Mouse (Mus musculus) layer of hippocampus, adult 8-10 months (tissue): ENCODE data around the gene Ift27. TPM values are rescaled to one million over a fixed set of nuclear protein-coding genes. Genes with fewer than 3 reads are reported as not detected.

ENCODE experiments used
- DNase-seq, 2 experiments: peaks; one replicate each; pipeline ENCODE4 v3.0.0; 2022; ENCODE audit warnings: low spot score in 2 of 2
- total RNA-seq, 4 experiments: library from RNA; stranded (reverse); gene quantifications; 2 replicates each; pipeline ENCODE4 v1.2.4; 2022

The Ift27 gene
- total RNA-seq, 4 experiments from 2014 or later: 20.4 to 29.8 (median 25.7) TPM

- DNase-seq: peak in 1 of 2 experiments; percentile 35
These were observed 1.5 kb downstream of the Ift27 start for GRCm38 (mm10) chr15:78172256-78172898.

- DNase-seq: no peak
These were observed 2.3 kb downstream of the Ift27 start for GRCm38 (mm10) chr15:78171651-78172050.

GRCm38 (mm10) chr15:78170708-78171107 is 3.2 kb downstream of the Ift27 start:
- DNase-seq: no peak

- peak in 1 of 2 experiments; percentile 54 for DNase-seq
These were observed 4.3 kb downstream of the Ift27 start for GRCm38 (mm10) chr15:78169566-78169965.

GRCm38 (mm10) chr15:78165292-78165691 is 8.6 kb downstream of the Ift27 start:
- DNase-seq: no peak

GRCm38 (mm10) chr15:78164466-78164865 is 9.4 kb downstream of the Ift27 start:
- DNase-seq: no peak

GRCm38 (mm10) chr15:78161946-78162345 is 12.0 kb downstream of the Ift27 start:
- no peak for DNase-seq

GRCm38 (mm10) chr15:78158335-78158734 is 15.6 kb downstream of the Ift27 start:
- DNase-seq: no peak

GRCm38 (mm10) chr15:78157824-78158223 is 16.1 kb downstream of the Ift27 start:
- DNase-seq: no peak

GRCm38 (mm10) chr15:78157330-78157729 is 16.6 kb downstream of the Ift27 start:
- DNase-seq: no peak

- no peak for DNase-seq
These were observed 18.5 kb downstream of the Ift27 start for GRCm38 (mm10) chr15:78155421-78155820.

GRCm38 (mm10) chr15:78153045-78153775 is 20.7 kb downstream of the Ift27 start:
- DNase-seq: no peak

GRCm38 (mm10) chr15:78148565-78148964 is 25.3 kb downstream of the Ift27 start:
- DNase-seq: no peak

GRCm38 (mm10) chr15:78140226-78140625 is 33.7 kb downstream of the Ift27 start:
- DNase-seq: no peak

- DNase-seq: no peak
These were observed 39.3 kb downstream of the Ift27 start for GRCm38 (mm10) chr15:78134606-78135005.

GRCm38 (mm10) chr15:78133389-78133788 is 40.5 kb downstream of the Ift27 start:
- no peak for DNase-seq

GRCm38 (mm10) chr15:78119704-78120103 is 54.2 kb downstream of the Ift27 start, which contains the start of gene Cacng2:
TSS of gene Cacng2 (minus strand) at chr15:78120028.
- DNase-seq: peak; percentile 77 to 86

GRCm38 (mm10) chr15:78119248-78119647 is 54.7 kb downstream of the Ift27 start:
- DNase-seq: no peak

- DNase-seq: no peak
These were observed 55.5 kb downstream of the Ift27 start for GRCm38 (mm10) chr15:78118275-78118995.

- no peak for DNase-seq
These were observed 56.2 kb downstream of the Ift27 start for GRCm38 (mm10) chr15:78117731-78118130.

- DNase-seq: no peak
These were observed 57.0 kb downstream of the Ift27 start for GRCm38 (mm10) chr15:78116936-78117335.

GRCm38 (mm10) chr15:78116244-78116643 is 57.7 kb downstream of the Ift27 start:
- DNase-seq: no peak
